9 mouse cellular contexts compared by ENCODE assay signal in genomic region chr10:96750861-96751260, GRCm38 (mm10).
A peak's percentile ranks its signal among the peaks of the same experiment; 100 is the strongest.
DNase-seq lines count a peak whose midpoint lies in the region; ATAC-seq lines count a peak whose summit lies in the region.
"Had no signal": no experiment of that assay in that cellular context is flagged by ENCODE, and none has a peak within 500 bp of the region (broad histone marks: within the 10 kb centered on the region; RNA-seq: fewer than 3 reads in every experiment).

No protein-coding gene starts in this region.

- H3K36me3 ChIP-seq in stomach, embryonic 15.5 days: no peaks in the 10 kb centered on the region

- H3K27ac ChIP-seq in stomach, embryonic 15.5 days: peak overlapping the region; percentile 64; the same call in 1 of the 2 replicates

- H3K9me3 ChIP-seq in stomach, embryonic 15.5 days: no peaks in the 10 kb centered on the region
- H3K9me3 ChIP-seq: megakaryocyte, embryonic 14.5 days had no signal

- H3K4me3 ChIP-seq in stomach, embryonic 15.5 days (replicated peaks): no peak overlapping the region

- WGBS in stomach, embryonic 15.5 days: 33% methylated on average over 5 of the region's 5 CpGs

- peak overlapping the region; percentile 46 for H3K4me2 ChIP-seq in stomach, embryonic 15.5 days

- H3K9ac ChIP-seq in stomach, embryonic 15.5 days: no peak overlapping the region

- DNase-seq in layer of hippocampus, adult 11-12 months (ENCODE audit: low spot score): peak; percentile 16
- DNase-seq in layer of hippocampus, postnatal 10 days (ENCODE audit: low spot score in 2 of 2): no peak
- DNase-seq in adipocyte (ENCODE audit: low spot score): peak; percentile 89
- peak; percentile 42 for DNase-seq in embryo, embryonic 10 days (ENCODE audit: low spot score)
- peak; percentile 18 for DNase-seq in kidney, adult 11 months
- DNase-seq in urinary bladder, adult 2 months (ENCODE audit: low spot score): no peak

- H3K27me3 ChIP-seq in stomach, embryonic 15.5 days (replicated peaks): no peaks in the 10 kb centered on the region
- H3K27me3 ChIP-seq: megakaryocyte, embryonic 14.5 days had no signal

- H3K4me1 ChIP-seq in stomach, embryonic 15.5 days: peaks cover 3% of the 10 kb centered on the region

- ATAC-seq in stomach, embryonic 15.5 days (ENCODE audit: insufficient read depth, low FRiP score, low read depth): no peak
- no peak for ATAC-seq in megakaryocyte, adult 5-6 weeks (ENCODE audit: poor library complexity, severe bottlenecking)

Comparison
In these comparisons a context has a peak if more than half of its experiments do, and no peak if none do; other contexts are left out.
1. DNase-seq: peak in layer of hippocampus, adult 11-12 months (single experiment), adipocyte (single experiment), embryo, embryonic 10 days (single experiment) and kidney, adult 11 months (single experiment); none in layer of hippocampus, postnatal 10 days (0 of 2) and urinary bladder, adult 2 months (single experiment).